Mouse (Mus musculus) urinary bladder, postnatal 25 days (tissue): ENCODE measurements at regions not wholly inside any gene's neighbourhood (a gene's known extent, or its start where the extent isn't known, plus 50 kb on each side); places are given as distances from the start of the nearest gene placed in this dataset.
A peak's percentile ranks its signal among the peaks of the same experiment; 100 is the strongest.

Experiments
- DNase-seq: peaks from one replicate; pipeline ENCODE4 v3.0.0; 2022; ENCODE audit warnings: low spot score

DNA sequence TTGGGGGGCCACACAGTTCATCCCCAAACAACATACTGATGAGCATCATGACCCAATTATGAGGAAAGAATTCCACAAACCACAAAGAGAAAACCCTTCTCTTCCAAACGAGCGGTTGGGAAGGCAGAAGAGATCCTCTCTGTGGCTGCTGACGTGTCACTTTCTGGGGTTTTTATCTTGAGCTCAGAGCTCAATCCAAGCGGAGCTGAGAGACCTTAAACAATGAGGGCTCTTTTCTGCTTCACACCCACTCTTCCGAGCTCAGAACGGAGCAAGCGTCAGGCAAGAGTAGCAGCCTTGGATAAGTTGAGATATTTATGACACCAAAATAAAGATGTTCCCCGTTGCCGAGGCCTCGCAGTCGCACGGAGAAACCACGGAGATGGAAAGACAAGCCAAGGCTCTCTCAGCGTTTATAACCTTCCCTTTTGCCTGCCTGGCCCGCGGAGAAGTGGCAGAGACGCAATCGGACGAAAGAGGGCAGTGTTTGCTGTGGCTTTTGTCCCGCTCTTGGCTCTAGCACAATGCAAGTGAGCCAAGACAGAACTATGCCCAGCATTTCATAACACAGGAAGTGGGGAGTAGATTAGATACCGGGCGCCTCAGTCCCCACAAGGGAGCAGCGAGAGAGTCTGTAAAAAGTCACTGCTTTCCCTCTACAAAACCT, 100.7 kb downstream of the Chic2 start:
- DNase-seq = peak; percentile 77

GRCm38 (mm10) chr5:74941426-74941825, 103.1 kb downstream of the Chic2 start:
- DNase-seq = no peak

GRCm38 (mm10) chr5:74937416-74937940, 107.1 kb downstream of the Chic2 start:
- DNase-seq = no peak

GRCm38 (mm10) chr5:74936087-74936486, 108.5 kb downstream of the Chic2 start:
- no peak for DNase-seq

DNA sequence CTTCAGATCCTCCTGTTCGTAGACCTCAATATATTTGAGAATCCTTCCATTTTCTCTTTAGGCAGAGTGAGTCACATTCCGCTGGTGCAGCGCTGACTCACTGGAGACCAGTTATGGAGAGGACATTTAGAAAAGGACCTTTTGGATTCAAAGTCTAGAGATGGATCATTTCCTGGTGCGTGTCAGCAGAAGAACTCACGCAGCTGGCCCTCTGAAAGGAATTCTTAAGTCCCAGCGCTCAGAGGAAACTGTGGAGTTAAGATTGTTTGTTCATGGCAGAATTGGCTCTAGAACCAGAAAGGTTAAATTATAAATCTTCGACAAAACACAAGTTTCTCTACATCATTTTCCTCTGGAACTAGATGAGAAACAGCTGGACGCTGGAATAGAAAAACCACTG, 108.9 kb downstream of the Chic2 start:
- no peak for DNase-seq

- DNase-seq = no peak
These were observed 111.3 kb downstream of the Chic2 start for GRCm38 (mm10) chr5:74933276-74933675.

GRCm38 (mm10) chr5:74932206-74932605, 112.4 kb downstream of the Chic2 start:
- DNase-seq = no peak

- no peak for DNase-seq
These were observed 112.8 kb downstream of the Chic2 start for GRCm38 (mm10) chr5:74931765-74932164.

GRCm38 (mm10) chr5:74927543-74927942, 117.0 kb downstream of the Chic2 start:
- no peak for DNase-seq

DNA sequence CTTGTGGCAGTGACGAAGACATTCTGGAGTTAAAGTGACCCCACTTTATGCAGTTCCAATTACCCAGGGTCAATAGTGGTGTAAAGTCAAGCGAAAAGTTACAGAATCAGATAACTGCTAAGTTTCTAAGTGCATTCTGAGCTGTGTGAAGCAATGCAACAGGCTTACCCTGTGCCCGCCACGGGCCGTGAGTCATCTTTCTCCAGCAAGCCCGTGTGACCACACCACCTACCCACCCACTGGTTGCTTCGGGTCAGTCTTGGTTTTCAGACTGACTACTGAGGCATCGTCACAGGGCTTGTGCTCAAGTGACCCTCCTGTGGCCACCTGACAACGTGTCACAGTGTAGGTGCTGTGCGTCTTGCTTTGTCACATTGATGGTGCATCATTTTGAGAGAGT, 118.8 kb downstream of the Chic2 start:
- DNase-seq = no peak

GRCm38 (mm10) chr5:74924031-74924533, 120.5 kb downstream of the Chic2 start:
- DNase-seq = no peak

GRCm38 (mm10) chr5:74923337-74923736, 121.2 kb downstream of the Chic2 start:
- DNase-seq = no peak

DNA sequence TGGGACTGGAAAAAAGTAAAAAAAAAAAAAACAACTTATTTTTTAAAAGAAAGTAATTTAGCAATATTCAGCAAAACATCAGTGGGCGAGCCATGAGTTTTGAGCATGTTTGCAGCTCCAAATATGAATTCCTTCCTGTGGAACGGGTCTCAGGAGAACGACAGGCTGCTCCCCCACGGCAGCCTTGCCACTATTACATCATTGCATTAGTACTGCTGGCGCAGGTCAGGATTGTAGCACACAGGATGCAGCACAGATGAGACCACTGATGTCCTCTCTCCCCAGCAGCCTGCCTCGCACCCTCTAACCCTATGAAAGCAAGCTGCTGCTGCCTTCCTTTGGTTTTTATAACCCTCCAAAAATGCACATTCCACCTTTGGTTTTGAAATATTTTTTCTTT, 121.7 kb downstream of the Chic2 start:
- DNase-seq = no peak

DNA sequence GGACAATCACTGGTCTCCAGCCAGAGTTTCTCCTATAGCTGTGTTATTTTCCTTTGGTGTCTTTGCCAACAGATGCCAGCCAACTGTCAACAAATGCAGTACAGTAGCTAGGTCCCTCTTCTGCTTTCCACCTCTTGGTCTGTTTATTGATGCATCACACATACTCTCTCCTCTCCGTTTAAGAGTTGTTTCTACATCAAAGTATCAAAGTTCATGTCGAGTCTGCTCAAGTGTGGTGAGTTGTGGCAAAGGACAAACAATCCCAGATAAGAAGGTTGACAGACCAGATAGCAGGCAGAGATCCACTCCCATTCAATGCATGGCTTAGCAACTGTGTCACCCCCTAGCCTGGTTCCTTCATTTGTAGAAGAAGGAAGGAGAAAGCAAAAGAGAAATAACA, 123.6 kb downstream of the Chic2 start:
- no peak for DNase-seq

DNA sequence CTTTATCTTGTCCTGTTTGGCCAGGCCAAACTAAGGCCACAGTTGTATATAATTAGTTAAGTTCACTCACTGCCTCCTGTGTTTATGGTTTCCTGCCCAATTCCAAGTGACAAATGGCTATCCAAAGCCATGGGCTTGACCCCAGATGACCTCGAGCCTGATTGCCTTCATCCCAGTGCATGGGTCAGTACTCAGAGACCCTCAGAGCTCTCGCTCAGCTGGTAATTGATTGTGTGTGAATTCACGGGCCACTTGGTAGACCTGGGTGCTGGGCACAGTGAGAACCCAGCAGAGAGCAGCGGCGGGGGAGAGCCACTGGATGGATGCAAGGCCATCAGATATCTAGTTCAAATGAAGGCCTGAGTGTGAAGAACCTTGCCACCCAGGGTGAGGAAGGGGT, 124.1 kb downstream of the Chic2 start:
- DNase-seq = no peak

- no peak for DNase-seq
These were observed 139.0 kb downstream of the Chic2 start for GRCm38 (mm10) chr5:74905504-74906061.

GRCm38 (mm10) chr5:74904927-74905503, 139.6 kb downstream of the Chic2 start:
- no peak for DNase-seq

GRCm38 (mm10) chr5:74904327-74904726, 140.2 kb downstream of the Chic2 start:
- DNase-seq = no peak

DNA sequence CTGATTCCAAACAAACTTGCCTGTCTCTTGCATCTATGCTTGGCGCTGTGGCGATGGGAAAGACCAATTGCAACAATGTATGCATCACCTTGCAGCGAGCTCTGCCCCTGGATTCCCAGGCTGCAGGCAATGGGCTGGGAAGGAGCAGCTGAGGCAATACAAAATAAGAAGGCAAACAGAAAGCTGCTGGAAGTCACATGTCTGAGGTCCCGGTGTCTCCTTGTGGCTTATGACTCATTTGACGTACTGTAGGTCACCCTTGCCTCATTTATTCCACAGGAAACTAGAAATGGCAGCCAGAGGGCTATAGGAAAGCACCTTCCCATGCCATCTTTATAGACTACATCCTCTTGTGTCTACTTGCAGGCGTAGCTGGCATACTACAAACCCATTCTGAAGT, 140.9 kb downstream of the Chic2 start:
- no peak for DNase-seq

GRCm38 (mm10) chr5:74897133-74897532, 147.4 kb downstream of the Chic2 start:
- DNase-seq = no peak

DNA sequence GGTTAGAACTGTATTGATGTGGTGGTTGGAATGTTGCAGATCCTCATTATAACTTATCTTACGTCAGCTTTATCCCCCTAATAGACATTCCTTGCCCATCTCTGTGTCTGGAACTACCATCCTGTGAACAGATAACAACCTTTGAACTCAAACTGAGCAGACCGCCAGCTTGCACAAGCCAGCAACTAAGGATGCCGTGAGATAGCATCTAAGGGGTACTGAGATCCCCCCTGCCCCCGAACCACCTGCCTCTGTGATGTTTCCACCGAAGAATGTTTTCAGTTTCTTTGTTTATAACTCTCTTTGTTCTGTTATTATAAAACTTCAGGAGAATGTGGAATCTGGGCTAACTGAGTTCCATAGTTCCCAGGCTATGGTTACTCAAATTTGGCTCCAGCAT, 151.3 kb downstream of the Chic2 start:
- no peak for DNase-seq

DNA sequence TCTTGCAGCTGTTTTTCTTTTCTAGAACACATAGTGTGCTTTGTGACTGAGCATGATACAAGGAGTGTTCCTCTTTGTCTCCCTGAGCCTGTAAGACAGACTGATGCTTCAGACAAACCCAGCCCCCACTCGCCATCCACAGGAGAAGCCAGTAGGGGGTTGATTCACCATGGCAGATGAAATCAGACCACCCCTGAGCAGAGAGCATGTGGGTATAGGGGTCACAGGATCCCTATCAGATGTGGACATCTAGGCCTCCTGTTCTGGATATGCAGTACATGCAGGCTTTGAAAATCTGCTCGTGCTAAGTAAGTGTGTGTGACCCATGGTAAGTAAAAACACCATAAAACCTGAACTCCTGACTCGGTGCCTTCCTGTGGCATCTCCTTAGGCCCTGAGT, 153.0 kb downstream of the Chic2 start:
- no peak for DNase-seq

DNA sequence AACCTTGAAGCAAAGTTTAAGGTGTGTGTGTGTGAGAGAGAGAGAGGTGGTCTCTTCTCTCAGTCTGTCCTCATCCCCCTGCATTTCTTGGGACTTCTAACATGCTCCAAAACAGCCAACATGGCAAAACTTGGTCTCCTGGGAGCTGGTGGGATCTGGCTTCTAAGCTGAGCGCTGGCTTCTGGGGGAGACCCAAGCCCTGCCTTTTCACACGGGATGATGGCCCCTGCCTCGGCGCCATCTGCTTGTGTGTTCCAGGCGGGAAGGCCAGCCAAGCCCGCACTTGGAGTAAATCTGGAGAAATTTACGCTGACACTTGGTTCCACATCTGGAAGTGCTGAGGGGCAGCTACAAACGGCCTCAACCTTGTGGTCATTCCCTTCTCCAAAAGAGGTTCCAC, 155.6 kb downstream of the Chic2 start:
- DNase-seq = no peak
